Mouse (Mus musculus): Measurements from ENCODE around the gene Fcor. TPM values are rescaled to one million over a fixed set of nuclear protein-coding genes. Genes with fewer than 3 reads are reported as not detected.

Fcor gene
- total RNA-seq, 2 experiments from 2014 or later = 18.8 to 26.5 TPM

- no peak for DNase-seq
These were observed 2.5 kb upstream of the Fcor start for GRCm38 (mm10) chr8:3674671-3675070.

- no peak for DNase-seq
These were observed 1.8 kb downstream of the Fcor start for GRCm38 (mm10) chr8:3670388-3670787.

- DNase-seq = no peak
These were observed 6.7 kb downstream of the Fcor start, which contains the start of gene Mcemp1 for GRCm38 (mm10) chr8:3665507-3665906. TSS of gene Mcemp1 (plus strand) at chr8:3665754.

GRCm38 (mm10) chr8:3664405-3664804 lies 7.8 kb downstream of the Fcor start:
- DNase-seq = no peak

- no peak for DNase-seq
These were observed 11.3 kb downstream of the Fcor start for GRCm38 (mm10) chr8:3660889-3661288.

GRCm38 (mm10) chr8:3656725-3657381 lies 15.3 kb downstream of the Fcor start:
- no peak for DNase-seq

- no peak for DNase-seq
These were observed 16.6 kb downstream of the Fcor start, which contains the start of gene Retn for GRCm38 (mm10) chr8:3655526-3655925. TSS of gene Retn (plus strand) at chr8:3655770.

- no peak for DNase-seq
These were observed 17.2 kb downstream of the Fcor start for GRCm38 (mm10) chr8:3654726-3655508.

- no peak for DNase-seq
These were observed 19.3 kb downstream of the Fcor start for GRCm38 (mm10) chr8:3652845-3653244.

GRCm38 (mm10) chr8:3648990-3649389 lies 23.2 kb downstream of the Fcor start:
- DNase-seq = no peak

GRCm38 (mm10) chr8:3648268-3648667 lies 23.9 kb downstream of the Fcor start:
- no peak for DNase-seq

- no peak for DNase-seq
These were observed 24.6 kb downstream of the Fcor start for GRCm38 (mm10) chr8:3647561-3647960.

- no peak for DNase-seq
These were observed 25.2 kb downstream of the Fcor start for GRCm38 (mm10) chr8:3646824-3647531.

GRCm38 (mm10) chr8:3645804-3646203 lies 26.4 kb downstream of the Fcor start:
- DNase-seq = no peak

- no peak for DNase-seq
These were observed 40.7 kb downstream of the Fcor start for GRCm38 (mm10) chr8:3631478-3631875.

- peak; percentile 64 to 67 for DNase-seq
These were observed 41.3 kb downstream of the Fcor start, which contains the start of gene Stxbp2 for GRCm38 (mm10) chr8:3630647-3631477. TSS of gene Stxbp2 (plus strand) at chr8:3630955.

- DNase-seq = no peak
These were observed 44.1 kb downstream of the Fcor start for GRCm38 (mm10) chr8:3628014-3628413.

- DNase-seq = no peak
These were observed 45.2 kb downstream of the Fcor start for GRCm38 (mm10) chr8:3626971-3627370.

GRCm38 (mm10) chr8:3625445-3625844 lies 46.7 kb downstream of the Fcor start, which contains the start of gene Pcp2:
TSS of gene Pcp2 (minus strand) at chr8:3625545.
- no peak for DNase-seq

GRCm38 (mm10) chr8:3622119-3622518 lies 50.0 kb downstream of the Fcor start:
- DNase-seq = no peak

GRCm38 (mm10) chr8:3621199-3621970 lies 50.8 kb downstream of the Fcor start, which contains the start of the genes Xab2 and Pet100:
TSS of gene Xab2 (minus strand) at chr8:3621316.
TSS of gene Pet100 (plus strand) at chr8:3621548.
- DNase-seq = peak; percentile 98 to 99

Data from layer of hippocampus, postnatal 36 days (tissue).